Comparison of ENCODE assay signal across 15 mouse cellular contexts in the genomic region with DNA sequence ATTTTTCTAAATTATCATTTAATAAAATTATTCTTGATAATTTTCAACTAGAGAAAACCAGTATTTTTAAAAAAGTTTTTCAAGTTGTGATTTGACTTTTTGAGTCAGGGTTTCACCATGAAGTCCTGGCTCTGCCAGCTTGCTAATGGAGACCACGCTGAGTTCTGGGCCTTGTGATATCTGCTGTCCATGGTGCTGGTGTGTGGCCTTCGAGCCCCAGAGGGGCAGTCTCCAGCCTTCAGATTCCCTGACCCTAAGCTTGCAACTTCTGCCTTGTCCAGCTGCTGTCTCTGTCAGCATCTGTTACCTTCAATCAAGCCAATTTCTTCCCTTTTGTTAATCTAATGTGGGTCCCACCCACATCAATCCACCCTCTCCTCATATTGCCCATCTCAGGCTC.
DNase-seq lines count a peak whose midpoint lies in the region; ATAC-seq and TF ChIP-seq lines count a peak whose summit lies in the region.
"Had no signal": no experiment of that assay in that cellular context is flagged by ENCODE, and none has a peak within 500 bp of the region (broad histone marks: within the 10 kb centered on the region; RNA-seq: fewer than 3 reads in every experiment).

No protein-coding gene starts in this region.

- H3K4me1 ChIP-seq in lung, embryonic 14.5 days (ENCODE audit: insufficient read depth), result no peaks in the 10 kb centered on the region
- H3K4me1 ChIP-seq: heart, embryonic 15.5 days; limb, embryonic 15.5 days had no signal

- DNase-seq in heart, postnatal 4 days, result peak; percentile 7
- DNase-seq in heart, adult 8-10 months (ENCODE audit: low spot score), result no peak
- DNase-seq in lung, embryonic 14.5 days, result peak; percentile 70
- DNase-seq in lung, postnatal 36 days, result no peak
- peak; percentile 40 for DNase-seq in ZHBTc4 (ENCODE audit: low read depth, low spot score)
- peak; percentile 70 to 76 for DNase-seq in kidney, postnatal 4 days
- no peak for DNase-seq in left cerebral cortex, postnatal 14 days (ENCODE audit: low spot score in 2 of 2)
- no peak for DNase-seq in cerebellum, adult 9-10 months
- DNase-seq: cerebellum, adult 9-11 months; gastrocnemius, postnatal 25 days; lung, postnatal 14 days; midbrain, embryonic 14.5 days; thymus, postnatal 14 days had no signal

- no peak overlapping the region for H3K4me2 ChIP-seq in lung, embryonic 14.5 days
- H3K4me2 ChIP-seq: heart, embryonic 15.5 days; limb, embryonic 15.5 days had no signal

- 7% methylated on average over 2 of the region's 2 CpGs for WGBS in lung, embryonic 14.5 days

- no peak for ATAC-seq in lung, embryonic 14.5 days (ENCODE audit: insufficient read depth)

- no peaks in the 10 kb centered on the region for H3K27me3 ChIP-seq in lung, embryonic 14.5 days (ENCODE audit: insufficient read depth, low read length)
- H3K27me3 ChIP-seq: heart, embryonic 15.5 days; limb, embryonic 15.5 days had no signal

- H3K27ac ChIP-seq in lung, embryonic 14.5 days (ENCODE audit: low read depth), result no peak overlapping the region
- H3K27ac ChIP-seq: heart, embryonic 15.5 days; limb, embryonic 15.5 days had no signal

- H3K36me3 ChIP-seq in lung, embryonic 14.5 days (ENCODE audit: insufficient read depth), result no peaks in the 10 kb centered on the region
- H3K36me3 ChIP-seq: heart, embryonic 15.5 days; limb, embryonic 15.5 days had no signal

- H3K9ac ChIP-seq in lung, embryonic 14.5 days, result no peak overlapping the region
- H3K9ac ChIP-seq: heart, embryonic 15.5 days; limb, embryonic 15.5 days had no signal

- no peaks in the 10 kb centered on the region for H3K9me3 ChIP-seq in lung, embryonic 14.5 days (ENCODE audit: low read depth, low read length)
- H3K9me3 ChIP-seq: heart, embryonic 15.5 days; limb, embryonic 15.5 days had no signal

- intact Hi-C loops in left cerebral cortex, postnatal 14 days (cut with DNase I), result no loop called here

- TF ChIP-seq CTCF in lung, embryonic 14.5 days (IDR thresholded peaks at IDR 0.05; ENCODE audit: low read depth), result no peak

- H3K4me3 ChIP-seq in lung, embryonic 14.5 days (ENCODE audit: low read depth, low read length), result no peak overlapping the region
- H3K4me3 ChIP-seq: heart, embryonic 15.5 days; limb, embryonic 15.5 days had no signal

Comparison
In these comparisons a context has a peak if more than half of its experiments do, and no peak if none do; other contexts are left out.
1. DNase-seq: peak in heart, postnatal 4 days (single experiment), lung, embryonic 14.5 days (single experiment), ZHBTc4 (single experiment) and kidney, postnatal 4 days (2 of 2); none in heart, adult 8-10 months (single experiment), lung, postnatal 36 days (single experiment), left cerebral cortex, postnatal 14 days (0 of 2) and cerebellum, adult 9-10 months (single experiment).